Mouse (Mus musculus): ENCODE measurements at regions not wholly inside any gene's neighbourhood (a gene's known extent, or its start where the extent isn't known, plus 50 kb on each side); places are given as distances from the start of the nearest gene placed in this dataset.

GRCm38 (mm10) chr3:50979592-50979991 lies 244.7 kb upstream of the Noct start:
- TF ChIP-seq TCF12 (IDR thresholded peaks at IDR 0.05; ENCODE audit: low read depth, low read length): no peak
- TF ChIP-seq MAZ (IDR thresholded peaks at IDR 0.05; ENCODE audit: low read depth, low read length): no peak
- no peak for TF ChIP-seq MXI1 (IDR thresholded peaks at IDR 0.05; ENCODE audit: low read depth, low read length)
- TF ChIP-seq CTCF (IDR thresholded peaks at IDR 0.05 in 2 of 3, conservative IDR thresholded peaks at IDR 0.05 in 1 of 3; ENCODE audit: control insufficient read depth in 1 of 3, insufficient read depth in 1 of 3, low read depth in 2 of 3, low read length in 3 of 3, poor library complexity in 1 of 3, severe bottlenecking in 1 of 3): no peak
- TF ChIP-seq EP300 (IDR thresholded peaks at IDR 0.05; ENCODE audit: low read depth in 1 of 2, low read length in 2 of 2): no peak
- TF ChIP-seq JUND (IDR thresholded peaks at IDR 0.05; ENCODE audit: low read depth, low read length): no peak
- TF ChIP-seq POLR2A (IDR thresholded peaks at IDR 0.05; ENCODE audit: control insufficient read depth in 1 of 2, insufficient read depth in 1 of 2, low read depth in 1 of 2, low read length in 2 of 2, poor library complexity in 1 of 2): no peak
- no peak for TF ChIP-seq NRF1 (IDR thresholded peaks at IDR 0.05; ENCODE audit: insufficient read depth, low read depth, low read length, poor library complexity, severe bottlenecking)
- TF ChIP-seq USF1 (IDR thresholded peaks at IDR 0.05; ENCODE audit: low read depth, low read length): no peak

Data from MEL (cell line).